Comparison of ENCODE assay signal across 26 mouse cellular contexts in the genomic region with DNA sequence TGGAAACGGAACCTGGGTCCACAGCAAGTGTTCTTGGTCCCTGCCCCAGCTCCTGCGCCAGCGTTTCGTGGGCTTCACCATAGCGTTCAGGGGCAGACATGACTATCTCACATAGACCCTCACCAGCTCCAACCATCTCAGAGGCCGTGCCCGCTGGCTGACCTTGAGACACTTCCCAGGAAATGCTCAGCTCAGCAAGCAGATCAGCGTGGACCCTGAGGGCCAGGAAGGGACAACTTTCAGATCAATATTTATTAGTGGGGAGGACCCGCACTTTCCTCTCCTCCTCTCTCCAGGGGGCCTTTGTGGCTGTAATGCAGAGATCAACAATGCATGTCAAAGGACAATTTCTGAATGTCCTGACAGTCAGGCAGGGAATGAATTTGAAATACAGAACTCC. TPM values are rescaled to one million over a fixed set of nuclear protein-coding genes. Genes with fewer than 3 reads are reported as not detected.
A peak's percentile ranks its signal among the peaks of the same experiment; 100 is the strongest.
DNase-seq lines count a peak whose midpoint lies in the region; ATAC-seq lines count a peak whose summit lies in the region.
"Had no signal": no experiment of that assay in that cellular context is flagged by ENCODE, and none has a peak within 500 bp of the region (broad histone marks: within the 10 kb centered on the region; RNA-seq: fewer than 3 reads in every experiment).

No protein-coding gene starts in this region.

- no peak overlapping the region for H3K4me3 ChIP-seq in embryonic facial prominence, embryonic 11.5 days (ENCODE audit: low read depth, low read length)
- no peak overlapping the region for H3K4me3 ChIP-seq in embryonic facial prominence, embryonic 10.5 days

- DNase-seq in embryonic facial prominence, embryonic 11.5 days (ENCODE audit: low spot score) = no peak
- DNase-seq in embryonic facial prominence, embryonic 10.5 days (ENCODE audit: low spot score) = no peak
- DNase-seq in ES-CJ7 (ENCODE audit: low read depth, low spot score) (peak; percentile 55), R1 (ENCODE audit: low read depth, low spot score) (peak; percentile 32), ZHBTc4 (ENCODE audit: low read depth, low spot score) (peak; percentile 50)
- no peak for DNase-seq in spleen, postnatal 4 days (ENCODE audit: low spot score in 2 of 2)
- DNase-seq in cerebellum, postnatal 36 days = no peak
- no peak for DNase-seq in spleen, adult 18-20 months
- DNase-seq: adrenal gland, adult 2 months; adrenal gland, adult 8-10 months; adrenal gland, postnatal 10 days; adrenal gland, postnatal 14 days; adrenal gland, postnatal 25 days; adrenal gland, postnatal 36 days; B cell, adult 2 months; cerebellum, adult 11 months; cerebellum, adult 11-12 months; cerebellum, adult 18-20 months; cerebellum, adult 2 months; cerebellum, adult 8-10 months had no signal

- WGBS in embryonic facial prominence, embryonic 11.5 days = 70% methylated on average over 9 of the region's 9 CpGs
- 75% methylated on average over 9 of the region's 9 CpGs for WGBS in embryonic facial prominence, embryonic 10.5 days

- H3K4me1 ChIP-seq in embryonic facial prominence, embryonic 11.5 days (ENCODE audit: control insufficient read depth, insufficient read depth, low read length) = no peaks in the 10 kb centered on the region
- H3K4me1 ChIP-seq in embryonic facial prominence, embryonic 10.5 days = no peaks in the 10 kb centered on the region

- H3K9ac ChIP-seq in embryonic facial prominence, embryonic 11.5 days (replicated peaks; ENCODE audit: low read length) = no peak overlapping the region

- no peak overlapping the region for H3K27ac ChIP-seq in embryonic facial prominence, embryonic 11.5 days (replicated peaks; ENCODE audit: low read depth, low read length)
- no peak overlapping the region for H3K27ac ChIP-seq in embryonic facial prominence, embryonic 10.5 days (replicated peaks)

- no peaks in the 10 kb centered on the region for H3K9me3 ChIP-seq in embryonic facial prominence, embryonic 11.5 days (replicated peaks; ENCODE audit: control insufficient read depth, low read length)
- H3K9me3 ChIP-seq in embryonic facial prominence, embryonic 10.5 days = no peaks in the 10 kb centered on the region
- H3K9me3 ChIP-seq: G1E had no signal

- no peak overlapping the region for H3K4me2 ChIP-seq in embryonic facial prominence, embryonic 11.5 days (ENCODE audit: low read depth, low read length)

- H3K36me3 ChIP-seq in embryonic facial prominence, embryonic 11.5 days (replicated peaks; ENCODE audit: control insufficient read depth, insufficient read depth, low read depth, low read length) = no peaks in the 10 kb centered on the region
- H3K36me3 ChIP-seq in embryonic facial prominence, embryonic 10.5 days (replicated peaks) = no peaks in the 10 kb centered on the region
- H3K36me3 ChIP-seq: G1E had no signal

- H3K27me3 ChIP-seq in embryonic facial prominence, embryonic 11.5 days (ENCODE audit: control insufficient read depth, insufficient read depth, low read length) = no peaks in the 10 kb centered on the region
- no peaks in the 10 kb centered on the region; the same call in 1 of the 2 replicates for H3K27me3 ChIP-seq in embryonic facial prominence, embryonic 10.5 days (replicated peaks; ENCODE audit: low read depth, poor library complexity, severe bottlenecking)
- H3K27me3 ChIP-seq: CH12.LX, Patski had no signal

- 0 out of 2 replicates have a peak, but pooled peaks have one; percentile 48 for ATAC-seq in embryonic facial prominence, embryonic 11.5 days (replicated peaks; ENCODE audit: insufficient number of reproducible peaks, low FRiP score, low TSS enrichment, low read depth)
- ATAC-seq: activated CD4-positive, CD25-positive, alpha-beta regulatory T cell, adult 4 months; CD4-positive, CD25-positive, alpha-beta regulatory T cell, adult 4 months; Patski had no signal

RNA-seq across cellular contexts. Expression of gene 1700016H13Rik, which starts 9.1 kb away (rescaled TPM):
- polyA plus RNA-seq in embryonic facial prominence, embryonic 11.5 days (2014; fragmentation: Nextera tagmentation; extraction: Ambion mirVana) = 0.28 TPM in 1 of 2 replicates, not detected in the other
- polyA plus RNA-seq in embryonic facial prominence, embryonic 10.5 days (2016; fragmentation: Nextera tagmentation; extraction: Ambion mirVana) = 0.26 and 0.31 TPM in 2 replicates
- polyA plus RNA-seq: activated CD4-positive, CD25-positive, alpha-beta regulatory T cell, adult 4 months; adrenal gland, adult 2 months; C2C12; CD4-positive, CD25-positive, alpha-beta regulatory T cell, adult 4 months; cerebellum, adult 2 months; G1E; Patski had no signal

RNA-seq across cellular contexts. Expression of gene Aff1, which starts 27.2 kb away (rescaled TPM):
- polyA plus RNA-seq in embryonic facial prominence, embryonic 11.5 days (2014; fragmentation: Nextera tagmentation; extraction: Ambion mirVana) = 6.1 and 6.9 TPM in 2 replicates
- polyA plus RNA-seq in embryonic facial prominence, embryonic 10.5 days (2016; fragmentation: Nextera tagmentation; extraction: Ambion mirVana) = 4.0 and 5.5 TPM in 2 replicates

RNA-seq across cellular contexts. Expression of gene Slc10a6, which starts 35.7 kb away (rescaled TPM):
- polyA plus RNA-seq in embryonic facial prominence, embryonic 11.5 days (2014; fragmentation: Nextera tagmentation; extraction: Ambion mirVana) = 0.13 TPM in 1 of 2 replicates, not detected in the other
- polyA plus RNA-seq in embryonic facial prominence, embryonic 10.5 days (2016; fragmentation: Nextera tagmentation; extraction: Ambion mirVana) = not detected in 2 replicates
- polyA plus RNA-seq: activated CD4-positive, CD25-positive, alpha-beta regulatory T cell, adult 4 months; CD4-positive, CD25-positive, alpha-beta regulatory T cell, adult 4 months; G1E; Patski had no signal

Comparison
In these comparisons a context has a peak if more than half of its experiments do, and no peak if none do; other contexts are left out.
1. DNase-seq: peak in ES-CJ7 (single experiment), R1 (single experiment) and ZHBTc4 (single experiment); none in embryonic facial prominence, embryonic 11.5 days (single experiment), embryonic facial prominence, embryonic 10.5 days (single experiment), spleen, postnatal 4 days (0 of 2), cerebellum, postnatal 36 days (0 of 2) and spleen, adult 18-20 months (0 of 2).